Mouse (Mus musculus) cortical plate, adult 2 months (tissue): ENCODE data around the gene She. TPM values are rescaled to one million over a fixed set of nuclear protein-coding genes. Genes with fewer than 3 reads are reported as not detected.

Experiments used
- H3K27ac ChIP-seq: fragments of 200-500 bp; 2 replicates; pipeline ENCODE4 v1.5.1; 2012; ENCODE audit warnings: low read length, control low read depth, inconsistent platforms; ENCODE audit not compliant: insufficient read depth
- H3K4me1 ChIP-seq: fragments of 200-500 bp; 2 replicates; pipeline ENCODE4 v1.6.1; 2011; ENCODE audit warnings: low read length; ENCODE audit not compliant: control insufficient read depth, insufficient read depth
- H3K4me3 ChIP-seq: fragments of 200-500 bp; 2 replicates; pipeline ENCODE4 v1.5.1; 2011; ENCODE audit warnings: mild to moderate bottlenecking, low read length, control low read depth; ENCODE audit not compliant: insufficient read depth
- CTCF ChIP-seq: fragments of 200-500 bp; IDR thresholded peaks from 2 replicates; pipeline ENCODE4 v1.5.1; 2011; ENCODE audit warnings: mild to moderate bottlenecking, control low read depth, low read length; ENCODE audit not compliant: insufficient read depth; ENCODE audit errors: extremely low read depth
- POLR2A ChIP-seq: fragments of 200-500 bp; IDR thresholded peaks from 2 replicates; pipeline ENCODE4 v1.6.1; 2011; ENCODE audit warnings: mild to moderate bottlenecking, low read length, control low read depth; ENCODE audit not compliant: insufficient read depth; ENCODE audit errors: extremely low read depth
- polyA plus RNA-seq: library from polyadenylated mRNA; depleted of rRNA; stranded (reverse); fragments of >200 nt; gene quantifications from 2 replicates; pipeline ENCODE4 v1.2.3, GENCODE M21; 2012

She gene
- polyA plus RNA-seq, 1 experiment = 2.2 TPM

DNA sequence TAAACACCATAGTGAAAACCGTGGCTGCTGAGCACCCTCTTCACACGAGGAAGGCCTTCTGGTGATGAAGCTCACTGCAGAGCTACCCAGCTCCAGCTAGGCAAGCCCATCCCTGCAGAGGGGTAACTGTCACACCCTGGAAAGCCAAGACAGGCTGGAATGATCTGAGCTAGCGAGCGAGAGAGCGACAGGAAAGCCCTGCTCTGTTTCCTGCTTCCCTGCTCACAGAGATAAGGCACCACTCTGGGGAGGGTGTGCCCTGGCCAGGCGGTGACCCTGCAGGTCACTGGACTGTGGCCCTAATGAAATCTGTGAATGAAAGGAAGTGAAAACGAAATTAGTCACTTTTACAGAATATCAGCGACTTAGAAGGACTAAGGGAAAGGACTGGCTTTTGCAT lies 4.2 kb downstream of the She start:
- Histone ChIP-seq H3K4me1 (no peaks in the 10 kb centered on the region), H3K27ac (no peak overlapping the region), H3K4me3 (no peak overlapping the region)
- no peak for TF ChIP-seq POLR2A
- TF ChIP-seq CTCF = no peak

DNA sequence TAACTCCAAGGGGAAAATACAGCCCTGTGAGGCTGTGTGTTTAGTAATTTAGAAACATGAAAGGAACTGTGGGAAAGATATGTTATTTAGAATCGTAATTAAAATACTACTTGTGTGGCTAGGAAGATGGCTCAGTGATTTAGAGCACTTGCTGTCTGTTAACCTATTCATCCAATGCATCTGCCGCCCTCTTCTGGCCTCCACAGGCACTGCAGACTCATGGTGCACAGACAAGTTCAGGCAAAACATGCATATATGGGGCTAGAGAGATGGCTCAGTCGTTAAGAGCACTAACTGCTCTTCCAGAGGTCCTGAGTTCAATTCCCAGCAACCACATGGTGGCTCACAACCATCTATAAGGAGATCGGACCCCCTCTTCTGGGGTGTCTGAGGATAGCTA lies 11.1 kb downstream of the She start:
- Histone ChIP-seq H3K4me1 (no peaks in the 10 kb centered on the region), H3K4me3 (no peak overlapping the region), H3K27ac (no peak overlapping the region)
- TF ChIP-seq POLR2A = no peak
- TF ChIP-seq CTCF = peak; percentile 33; the same call in 1 of the 2 replicates

DNA sequence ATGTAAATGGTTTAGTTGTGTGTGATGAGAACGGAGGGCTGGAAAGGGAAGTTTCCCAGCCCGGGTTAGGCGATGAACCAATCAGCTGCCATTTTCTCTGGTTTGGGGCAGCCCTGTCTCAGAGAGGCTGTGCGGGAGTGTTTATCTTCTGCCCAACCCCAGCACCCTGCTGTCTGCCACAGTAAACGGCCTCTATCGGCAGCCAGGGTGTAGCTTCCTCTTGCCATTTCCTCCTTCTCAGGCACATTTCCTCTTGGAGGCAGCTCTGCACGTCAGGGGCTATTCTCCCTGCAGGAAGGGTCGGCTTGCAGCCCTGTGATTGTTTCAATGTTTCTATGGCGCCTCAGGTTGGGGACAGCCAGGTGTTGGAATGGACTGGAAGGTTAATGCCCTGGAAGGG lies 12.0 kb downstream of the She start:
- H3K27ac ChIP-seq = no peak overlapping the region
- no peak for TF ChIP-seq POLR2A
- H3K4me1 ChIP-seq = no peaks in the 10 kb centered on the region
- no peak overlapping the region for H3K4me3 ChIP-seq

DNA sequence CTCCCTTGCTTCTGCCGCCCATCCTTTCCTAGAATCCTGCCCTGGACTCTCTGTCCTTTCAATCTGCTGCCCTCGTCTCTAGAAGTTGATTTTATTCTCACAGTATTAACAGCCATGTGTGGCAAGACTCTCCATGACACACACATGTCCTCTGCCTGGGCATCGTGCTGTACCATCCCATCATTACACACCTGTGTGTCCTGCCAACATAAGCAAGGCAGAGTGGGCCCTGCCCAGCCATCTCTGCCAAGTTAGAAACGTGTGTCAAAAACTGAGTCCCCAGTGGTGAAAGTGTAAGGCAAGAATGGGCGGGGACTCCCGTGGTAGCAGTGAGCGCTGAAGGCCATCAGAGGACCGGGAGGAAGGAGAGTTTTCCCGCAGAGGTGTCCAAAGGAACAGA lies 14.6 kb downstream of the She start:
- no peak for TF ChIP-seq CTCF
- no peak for TF ChIP-seq POLR2A
- Histone ChIP-seq H3K4me1 (no peaks in the 10 kb centered on the region), H3K4me3 (no peak overlapping the region), H3K27ac (no peak overlapping the region)

DNA sequence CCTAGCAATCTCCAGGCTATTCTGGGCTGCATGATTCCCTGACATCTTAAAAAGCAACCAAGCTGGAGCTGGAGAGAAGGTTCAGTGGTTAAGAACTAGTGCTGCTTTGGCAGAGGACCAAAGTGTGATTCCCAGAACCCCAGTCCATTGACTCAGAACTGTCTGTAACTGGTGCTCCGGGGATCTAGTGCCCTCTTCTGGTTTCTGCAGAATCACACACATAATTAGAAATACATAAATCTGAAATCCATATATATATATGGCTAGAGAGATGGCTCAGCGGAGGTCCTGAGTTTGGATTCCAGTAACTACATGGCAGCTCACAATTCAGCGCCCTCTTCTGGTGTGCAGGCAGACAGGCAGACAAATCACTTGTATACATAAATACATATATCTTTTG lies 16.0 kb downstream of the She start:
- Histone ChIP-seq H3K4me1 (no peaks in the 10 kb centered on the region), H3K4me3 (no peak overlapping the region), H3K27ac (no peak overlapping the region)
- TF ChIP-seq POLR2A (no peak), CTCF (0 out of 2 replicates have a peak, but pooled peaks have one; percentile 3)

DNA sequence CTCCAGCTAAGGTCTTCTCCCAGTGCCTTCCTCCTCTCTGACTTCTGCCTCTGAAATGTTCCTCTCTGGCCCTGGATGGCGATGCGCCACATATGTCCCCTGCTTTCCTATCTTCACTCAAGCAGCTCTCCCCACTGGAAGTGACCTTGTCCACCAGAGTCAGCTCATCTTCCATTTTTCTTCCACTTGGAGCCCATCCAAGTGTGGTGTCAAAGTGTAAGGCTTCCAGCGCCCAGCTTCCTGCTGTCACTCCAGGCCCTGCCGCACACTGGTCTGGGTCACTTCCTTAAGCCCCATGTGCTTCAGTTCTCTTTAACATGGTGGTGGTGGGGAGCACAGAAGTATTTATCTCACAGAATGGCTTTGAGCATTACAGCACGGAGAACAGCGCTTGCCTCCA lies 16.4 kb downstream of the She start:
- Histone ChIP-seq H3K27ac (no peak overlapping the region), H3K4me3 (no peak overlapping the region), H3K4me1 (no peaks in the 10 kb centered on the region)
- TF ChIP-seq CTCF = no peak
- no peak for TF ChIP-seq POLR2A

DNA sequence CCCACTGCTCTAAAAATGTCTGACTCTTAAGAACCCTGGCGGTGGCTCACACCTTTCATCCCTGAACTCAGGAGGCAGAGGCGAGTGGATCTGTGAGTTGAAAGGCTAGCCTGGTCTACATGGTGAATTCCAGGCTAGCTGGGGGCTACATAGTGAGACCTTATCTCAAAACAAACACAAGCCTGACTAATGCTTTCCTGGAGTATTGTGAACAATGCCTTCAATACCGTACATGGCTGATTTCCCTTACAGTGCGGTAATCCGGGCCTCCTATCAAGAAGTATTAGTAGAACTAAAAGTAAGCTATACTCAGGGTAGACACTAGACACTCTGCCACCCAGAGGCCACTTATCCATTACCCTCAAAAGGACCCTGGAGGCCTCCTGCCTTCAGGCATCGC lies 16.9 kb downstream of the She start:
- Histone ChIP-seq H3K4me3 (no peak overlapping the region), H3K27ac (no peak overlapping the region), H3K4me1 (no peaks in the 10 kb centered on the region)
- TF ChIP-seq POLR2A (no peak), CTCF (no peak)

GRCm38 (mm10) chr3:89853752-89854151 lies 22.6 kb downstream of the She start:
- Histone ChIP-seq H3K4me3 (no peak overlapping the region), H3K4me1 (peaks cover 1% of the 10 kb centered on the region; the same call in 1 of the 2 replicates), H3K27ac (peak overlapping the region; percentile 66)
- TF ChIP-seq CTCF (no peak), POLR2A (no peak)

GRCm38 (mm10) chr3:89857353-89857752 lies 26.2 kb downstream of the She start:
- H3K27ac ChIP-seq = no peak overlapping the region

DNA sequence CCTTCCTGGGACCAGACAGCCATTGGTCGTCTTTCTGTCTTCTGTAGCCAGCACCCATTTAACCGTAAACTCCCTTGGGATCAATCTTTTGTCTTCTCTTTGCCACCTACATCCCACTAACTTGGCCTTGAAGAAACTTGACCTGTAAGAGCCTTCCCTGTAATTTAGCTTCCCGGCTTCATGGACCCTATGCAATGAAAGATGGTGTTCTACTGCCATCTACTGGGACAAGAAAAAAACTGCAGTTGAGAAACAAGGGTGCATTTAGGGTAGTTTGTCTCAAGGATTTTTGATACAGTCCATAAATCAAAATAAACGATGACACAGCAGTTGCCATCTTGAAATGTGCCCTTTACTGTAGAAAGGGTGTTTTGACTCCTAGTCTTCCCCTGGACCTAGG lies 27.0 kb downstream of the She start:
- H3K27ac ChIP-seq = no peak overlapping the region
- H3K4me1 ChIP-seq = peaks cover 4% of the 10 kb centered on the region; the same call in 1 of the 2 replicates
- no peak overlapping the region for H3K4me3 ChIP-seq
- TF ChIP-seq POLR2A (no peak), CTCF (peak; percentile 59)

More at GRCm38 (mm10) chr3:89857353-89857752, 26.2 kb downstream of the She start:
- H3K4me3 ChIP-seq = no peak overlapping the region
- TF ChIP-seq POLR2A = no peak
- TF ChIP-seq CTCF = no peak
- H3K4me1 ChIP-seq = peaks cover 4% of the 10 kb centered on the region; the same call in 1 of the 2 replicates
